Mouse (Mus musculus): ENCODE data around the gene Zdhhc14.

- TF ChIP-seq MAX (IDR thresholded peaks at IDR 0.05; ENCODE audit: low read depth), result no peak
- no peak for TF ChIP-seq USF1 (IDR thresholded peaks at IDR 0.05; ENCODE audit: low read depth)
These were observed 309.7 kb downstream of the Zdhhc14 start for GRCm38 (mm10) chr17:5801761-5802655.
